Mouse (Mus musculus) embryo, embryonic 9.5 days (tissue): ENCODE measurements at regions not wholly inside any gene's neighbourhood (a gene's known extent, or its start where the extent isn't known, plus 50 kb on each side); places are given as distances from the start of the nearest gene placed in this dataset.

Source experiments
- DNase-seq: peaks from one replicate; pipeline ENCODE4 v3.0.0-alpha.2; 2017; ENCODE audit errors: extremely low spot score

- DNase-seq = no peak
These were observed 55.3 kb upstream of the Synm start for GRCm38 (mm10) chr7:67814861-67815260.
